8 mouse cellular contexts compared by ENCODE assay signal in genomic region chr2:71389864-71390263, GRCm38 (mm10). TPM values are rescaled to one million over a fixed set of nuclear protein-coding genes. Genes with fewer than 3 reads are reported as not detected.
DNase-seq lines count a peak whose midpoint lies in the region; ATAC-seq lines count a peak whose summit lies in the region.

No protein-coding gene starts in this region.

- peaks cover 16% of the 10 kb centered on the region for H3K36me3 ChIP-seq in heart, embryonic 14.5 days (ENCODE audit: control insufficient read depth, insufficient read depth, low read length)
- H3K36me3 ChIP-seq in hindbrain, embryonic 16.5 days (ENCODE audit: control insufficient read depth, insufficient read depth, low read length): peaks cover 3% of the 10 kb centered on the region; the same call in 1 of the 2 replicates
- no peaks in the 10 kb centered on the region for H3K36me3 ChIP-seq in midbrain, embryonic 16.5 days (ENCODE audit: control insufficient read depth, insufficient read depth, low read length)

- no peak for DNase-seq in heart, postnatal 25 days (ENCODE audit: low spot score)
- DNase-seq in right cerebral cortex, postnatal 25 days: no peak
- DNase-seq in layer of hippocampus, postnatal 10 days (ENCODE audit: low spot score in 2 of 2): no peak
- no peak for DNase-seq in frontal cortex, postnatal 25 days (ENCODE audit: low spot score in 2 of 2)

- H3K9ac ChIP-seq in heart, embryonic 14.5 days (ENCODE audit: low read length): peak overlapping the region; percentile 87
- peak overlapping the region; percentile 78; the same call in 1 of the 2 replicates for H3K9ac ChIP-seq in hindbrain, embryonic 16.5 days (ENCODE audit: low read depth, low read length)
- peak overlapping the region; percentile 66 for H3K9ac ChIP-seq in midbrain, embryonic 16.5 days (ENCODE audit: low read depth, low read length)

- 0 out of 4 replicates have a peak, but pooled peaks cover 0 to 3% of the 10 kb centered on the region in 2 experiments for H3K4me1 ChIP-seq in heart, embryonic 14.5 days (ENCODE audit: control insufficient read depth in 2 of 2, insufficient read depth in 2 of 2, low read length in 2 of 2)
- H3K4me1 ChIP-seq in hindbrain, embryonic 16.5 days (ENCODE audit: control insufficient read depth, insufficient read depth, low read depth, low read length): peaks cover 9% of the 10 kb centered on the region
- peaks cover 9% of the 10 kb centered on the region for H3K4me1 ChIP-seq in midbrain, embryonic 16.5 days (ENCODE audit: control insufficient read depth, insufficient read depth, low read length)

- ATAC-seq in heart, embryonic 14.5 days (ENCODE audit: insufficient number of reproducible peaks, insufficient read depth, low FRiP score, low read depth): no peak
- peak; percentile 24 for ATAC-seq in activated CD4-positive, CD25-positive, alpha-beta regulatory T cell, adult 4 months
- no peak for ATAC-seq in hindbrain, embryonic 16.5 days
- ATAC-seq in midbrain, embryonic 16.5 days: no peak

- 56% methylated on average over 9 of the region's 9 CpGs for WGBS in heart, embryonic 14.5 days
- 65% methylated on average over 9 of the region's 9 CpGs for WGBS in hindbrain, embryonic 16.5 days
- 68% methylated on average over 9 of the region's 9 CpGs for WGBS in midbrain, embryonic 16.5 days

- peak overlapping the region; percentile 81 to 84 for H3K4me3 ChIP-seq in heart, embryonic 14.5 days (ENCODE audit: control insufficient read depth in 1 of 2, insufficient read depth in 1 of 2, low read depth in 1 of 2, low read length in 2 of 2)
- peak overlapping the region; percentile 90 for H3K4me3 ChIP-seq in hindbrain, embryonic 16.5 days (ENCODE audit: low read length)
- peak overlapping the region; percentile 66 for H3K4me3 ChIP-seq in midbrain, embryonic 16.5 days (ENCODE audit: low read depth, low read length)

- intact Hi-C loops in heart, postnatal 25 days (cut with DNase I): loop anchor here (2.0 to 5.0 kb wide), 2 partner anchors 21 to 62 kb away; partner anchors contain the start of gene Metap1d

- no peaks in the 10 kb centered on the region for H3K9me3 ChIP-seq in heart, embryonic 14.5 days (ENCODE audit: control insufficient read depth, low read length)
- H3K9me3 ChIP-seq in hindbrain, embryonic 16.5 days (ENCODE audit: control insufficient read depth, low read length): no peaks in the 10 kb centered on the region
- H3K9me3 ChIP-seq in midbrain, embryonic 16.5 days (replicated peaks; ENCODE audit: control insufficient read depth, low read length, poor library complexity, severe bottlenecking): no peaks in the 10 kb centered on the region

- H3K4me2 ChIP-seq in heart, embryonic 14.5 days (ENCODE audit: low read length): peak overlapping the region; percentile 72
- peak overlapping the region; percentile 69 for H3K4me2 ChIP-seq in hindbrain, embryonic 16.5 days (ENCODE audit: low read length)
- peak overlapping the region; percentile 98 for H3K4me2 ChIP-seq in midbrain, embryonic 16.5 days (ENCODE audit: low read length)

- peak overlapping the region in 1 of 2 experiments; percentile 85; a peak in 1 of 4 replicates for H3K27ac ChIP-seq in heart, embryonic 14.5 days (replicated peaks in 1 of 2; ENCODE audit: control insufficient read depth in 1 of 2, insufficient read depth in 1 of 2, low read depth in 2 of 2, low read length in 2 of 2)
- H3K27ac ChIP-seq in hindbrain, embryonic 16.5 days (ENCODE audit: low read depth, low read length): no peak overlapping the region
- H3K27ac ChIP-seq in midbrain, embryonic 16.5 days (ENCODE audit: low read length): no peak overlapping the region

- H3K27me3 ChIP-seq in heart, embryonic 14.5 days (ENCODE audit: control insufficient read depth, insufficient read depth, low read length): no peaks in the 10 kb centered on the region
- no peaks in the 10 kb centered on the region for H3K27me3 ChIP-seq in hindbrain, embryonic 16.5 days (replicated peaks; ENCODE audit: control insufficient read depth, insufficient read depth, low read length)
- H3K27me3 ChIP-seq in midbrain, embryonic 16.5 days (ENCODE audit: control insufficient read depth, insufficient read depth, low read depth, low read length): no peaks in the 10 kb centered on the region

RNA-seq across cellular contexts. Expression of gene Hat1, which starts 1.1 kb away (rescaled TPM):
- polyA plus RNA-seq in heart, embryonic 14.5 days (2014; fragmentation: Nextera tagmentation; extraction: Ambion mirVana): 107 TPM in 2 replicates
- total RNA-seq in heart, postnatal 25 days (2021): 10 to 100 TPM; 26.6 to 29.6 TPM
- polyA plus RNA-seq in activated CD4-positive, CD25-positive, alpha-beta regulatory T cell, adult 4 months (2017; shearing (Covaris generic)): 10 to 100 TPM; 66.8 to 77.4 TPM
- 52.2 and 54.8 TPM in 2 replicates for polyA plus RNA-seq in hindbrain, embryonic 16.5 days (2015; fragmentation: Nextera tagmentation; extraction: Ambion mirVana)
- polyA plus RNA-seq in midbrain, embryonic 16.5 days (2015; fragmentation: Nextera tagmentation; extraction: Ambion mirVana): 38.1 and 45.0 TPM in 2 replicates
- 10 to 100 TPM; 18.9 to 19.8 TPM for total RNA-seq in layer of hippocampus, postnatal 10 days (2021)

RNA-seq across cellular contexts. Expression of gene Slc25a12, which starts 22.3 kb away (rescaled TPM):
- polyA plus RNA-seq in heart, embryonic 14.5 days (2014; fragmentation: Nextera tagmentation; extraction: Ambion mirVana): 118 and 123 TPM in 2 replicates
- 100 to 1,000 TPM; 264 to 279 TPM for total RNA-seq in heart, postnatal 25 days (2021)
- polyA plus RNA-seq in activated CD4-positive, CD25-positive, alpha-beta regulatory T cell, adult 4 months (2017; shearing (Covaris generic)): 10 to 100 TPM; 56.8 to 60.5 TPM
- 125 and 129 TPM in 2 replicates for polyA plus RNA-seq in hindbrain, embryonic 16.5 days (2015; fragmentation: Nextera tagmentation; extraction: Ambion mirVana)
- polyA plus RNA-seq in midbrain, embryonic 16.5 days (2015; fragmentation: Nextera tagmentation; extraction: Ambion mirVana): 114 and 117 TPM in 2 replicates
- 100 to 1,000 TPM; 169 to 170 TPM for total RNA-seq in layer of hippocampus, postnatal 10 days (2021)
